Mouse (Mus musculus) embryo, embryonic 11.5 days (tissue): ENCODE measurements at regions not wholly inside any gene's neighbourhood (a gene's known extent, or its start where the extent isn't known, plus 50 kb on each side); places are given as distances from the start of the nearest gene placed in this dataset.
"Not testable (repeated sequence)": the region's sequence is repeated elsewhere in the genome, so short reads cannot be mapped to it uniquely, and the experiment has no call there.

Experiments
- DNase-seq: peaks from one replicate; pipeline ENCODE4 v3.0.0-alpha.2; 2012; ENCODE audit warnings: low read depth, low spot score

DNA sequence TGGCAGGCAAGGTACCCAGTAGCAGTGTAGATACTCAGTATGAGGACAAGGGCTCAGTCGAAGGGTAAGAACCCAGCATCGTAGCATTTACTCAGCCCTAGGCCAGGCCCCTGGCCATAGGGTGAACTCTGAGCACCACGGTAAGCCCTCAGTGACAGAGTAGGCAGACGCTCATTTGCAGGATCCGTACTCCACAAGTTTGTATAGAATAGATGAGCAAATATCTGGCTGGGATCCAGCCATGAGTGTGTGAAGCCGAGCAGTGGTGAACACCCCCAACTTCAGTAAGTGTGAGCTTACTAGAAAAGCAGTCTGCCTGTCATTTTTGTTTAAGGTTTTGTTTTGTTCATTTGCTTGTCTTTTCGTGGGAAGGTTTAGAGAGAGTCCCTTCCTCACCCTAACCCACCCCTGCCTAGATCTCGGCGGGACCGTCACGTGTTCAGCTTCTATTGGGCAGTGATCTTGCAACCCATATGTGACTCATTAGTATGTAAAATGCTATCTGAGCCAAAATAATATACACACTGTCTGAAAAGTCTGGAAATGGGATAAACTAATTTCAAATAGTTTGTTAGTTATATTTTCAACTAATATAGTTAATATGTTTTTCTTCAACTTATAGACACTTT lies 76.3 kb downstream of the Gm5447 start:
- no peak for DNase-seq

- DNase-seq = not testable (repeated sequence)
These were observed 77.6 kb downstream of the Gm5447 start for GRCm38 (mm10) chr13:31051586-31051985.

GRCm38 (mm10) chr13:31054356-31054755 lies 80.4 kb downstream of the Gm5447 start:
- no peak for DNase-seq

DNA sequence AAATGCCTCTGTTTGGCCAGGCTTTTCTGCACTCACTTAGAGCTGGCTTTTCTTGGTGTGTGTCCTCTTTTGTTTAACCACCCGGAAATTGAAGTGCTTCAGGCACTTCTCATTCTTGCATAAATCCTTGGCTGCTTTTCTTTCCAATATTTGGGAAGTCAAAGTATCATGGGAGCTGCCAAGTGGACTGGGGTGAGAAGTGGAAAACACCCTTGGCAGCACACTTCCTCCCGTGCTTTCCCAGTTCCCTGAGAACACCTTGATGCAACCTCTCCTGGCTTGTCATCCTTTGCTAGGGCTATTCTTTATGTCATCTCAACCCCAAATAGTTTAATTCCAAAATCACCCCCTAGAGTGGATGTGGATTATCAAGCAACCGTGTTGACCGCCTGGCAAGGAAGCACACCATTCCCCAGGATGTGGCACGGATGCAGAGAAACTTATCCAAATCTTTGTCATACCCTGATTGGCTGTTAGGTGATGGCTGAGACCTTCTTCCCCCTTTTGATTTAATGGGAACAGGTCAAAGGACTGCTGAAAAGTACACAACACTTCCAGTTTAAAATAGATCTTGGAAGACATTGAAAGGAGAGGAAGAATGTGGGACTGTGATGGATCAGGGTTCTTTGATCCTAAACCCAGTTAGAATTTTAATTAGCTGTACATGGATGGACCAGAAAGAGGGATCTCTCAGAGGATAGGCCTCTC lies 81.5 kb downstream of the Gm5447 start:
- no peak for DNase-seq

DNA sequence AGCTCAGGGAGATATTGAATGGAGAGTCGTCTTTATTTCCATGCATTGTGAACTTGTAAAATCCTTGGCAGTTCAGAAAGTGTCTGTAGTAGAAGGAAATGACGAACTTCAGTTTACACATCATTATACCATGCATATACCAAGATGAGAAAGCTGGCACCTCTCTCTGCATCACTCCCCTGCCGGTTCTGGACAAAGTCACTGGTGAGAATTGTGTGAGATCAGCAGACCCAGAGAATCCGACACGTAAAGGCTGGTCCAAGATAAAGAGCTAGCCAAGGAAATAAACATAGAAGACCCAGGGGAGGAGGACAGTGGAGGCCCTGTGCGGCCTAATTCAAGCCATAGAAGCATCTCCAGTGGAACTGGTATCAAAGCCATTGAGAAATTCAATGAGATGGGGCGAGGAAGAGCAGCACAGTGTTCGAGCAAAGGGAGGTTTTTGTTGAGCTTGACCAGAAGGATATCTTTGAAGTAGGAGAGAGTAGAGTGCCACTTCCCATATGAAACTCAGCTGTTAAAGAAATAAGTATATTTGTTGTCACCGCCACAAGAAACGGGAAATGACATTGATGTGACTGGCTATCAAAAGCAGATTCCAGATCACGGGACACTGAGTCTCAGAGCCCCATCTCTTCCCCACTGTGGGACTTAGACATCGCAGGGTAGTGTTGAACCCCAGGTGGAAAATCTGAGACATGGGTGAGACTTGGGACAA lies 82.3 kb downstream of the Gm5447 start:
- DNase-seq = no peak

DNA sequence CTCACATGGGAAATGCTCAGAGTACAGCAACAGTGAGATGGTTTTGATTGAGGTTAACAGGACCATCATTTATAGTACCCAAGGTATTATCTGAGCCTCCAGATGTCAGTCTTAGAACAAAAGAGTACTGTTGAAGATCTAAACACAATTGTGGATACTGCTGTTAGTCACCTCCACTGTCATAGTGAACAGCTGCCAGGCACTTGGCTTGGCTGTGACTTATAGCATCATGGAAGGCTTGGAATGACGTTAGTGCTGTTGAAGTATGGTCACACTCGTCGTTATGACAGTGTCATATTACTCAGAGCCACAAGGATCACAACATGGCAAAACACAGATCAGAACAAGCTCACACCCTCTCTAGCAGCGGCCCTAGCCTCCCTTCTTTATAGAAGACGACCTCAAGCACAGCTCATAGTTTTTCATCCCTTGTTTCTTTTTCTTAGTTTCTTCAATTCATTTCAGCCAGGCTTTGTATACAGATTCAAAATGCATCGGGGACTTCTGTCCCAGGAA lies 87.0 kb downstream of the Gm5447 start:
- no peak for DNase-seq

GRCm38 (mm10) chr13:31068343-31068742 lies 94.3 kb downstream of the Gm5447 start:
- no peak for DNase-seq

- DNase-seq = no peak
These were observed 102.5 kb downstream of the Gm5447 start for GRCm38 (mm10) chr13:31076541-31076940.

DNA sequence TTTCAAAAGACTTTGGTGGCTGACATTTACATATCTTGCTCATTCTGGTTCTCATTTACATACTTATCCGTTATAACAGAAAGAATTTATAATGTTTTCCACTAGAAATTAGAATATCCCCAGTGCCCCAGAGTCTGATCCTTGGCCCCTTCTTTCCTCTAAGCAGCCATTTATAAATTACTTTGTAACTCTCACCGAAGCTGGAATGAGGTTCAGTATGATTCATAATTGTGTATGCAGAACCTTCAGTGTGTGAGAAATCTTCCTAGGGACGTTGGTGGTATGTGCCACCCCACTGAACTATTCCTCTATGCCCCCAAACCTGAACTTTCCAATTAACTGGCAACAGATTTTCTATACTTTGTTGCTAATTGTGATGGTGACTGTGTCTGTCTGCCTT lies 104.7 kb downstream of the Gm5447 start:
- DNase-seq = no peak

GRCm38 (mm10) chr13:31080215-31080614 lies 106.2 kb downstream of the Gm5447 start:
- DNase-seq = no peak

- peak; percentile 54 for DNase-seq
These were observed 108.6 kb downstream of the Gm5447 start for GRCm38 (mm10) chr13:31082448-31083140.

DNA sequence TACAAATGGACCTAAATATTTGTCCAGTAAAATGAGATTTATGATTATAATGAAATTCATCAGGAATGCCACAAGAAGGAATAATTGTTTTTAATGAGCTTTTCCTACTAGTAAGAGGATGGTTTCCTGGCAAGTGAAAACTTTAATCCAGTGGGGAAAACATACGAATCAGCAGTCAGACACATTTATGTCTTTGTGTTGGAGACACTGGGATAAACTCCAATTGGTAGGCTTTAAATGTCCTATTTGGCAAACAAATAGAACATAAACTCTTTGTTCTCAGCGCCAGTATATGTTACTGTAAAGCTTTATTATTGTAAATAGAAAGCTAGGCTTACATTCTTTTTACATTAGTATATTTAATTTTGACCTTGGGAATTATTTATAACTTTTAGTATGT lies 127.0 kb downstream of the Gm5447 start:
- DNase-seq = no peak

DNA sequence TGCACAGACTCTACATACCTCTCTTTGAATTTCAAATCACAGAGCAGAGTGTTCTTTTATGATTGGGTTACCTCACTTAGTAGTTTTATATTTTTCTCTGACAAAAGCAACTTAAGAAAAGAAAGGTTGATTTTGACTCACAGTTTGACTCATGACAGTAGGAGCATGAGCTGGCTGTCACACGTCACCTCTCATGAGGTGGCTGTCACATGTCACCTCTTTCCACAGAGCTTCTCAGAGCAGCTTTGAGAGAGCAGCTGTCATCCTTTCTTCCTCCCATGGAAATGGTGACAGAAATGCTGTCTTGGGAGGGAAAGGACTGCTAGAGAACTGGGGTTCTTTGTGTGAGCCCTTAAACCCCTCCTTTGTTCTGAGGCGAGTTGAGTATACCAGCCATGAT lies 133.4 kb downstream of the Gm5447 start:
- DNase-seq = no peak

- DNase-seq = no peak
These were observed 135.2 kb downstream of the Gm5447 start for GRCm38 (mm10) chr13:31109231-31109630.

DNA sequence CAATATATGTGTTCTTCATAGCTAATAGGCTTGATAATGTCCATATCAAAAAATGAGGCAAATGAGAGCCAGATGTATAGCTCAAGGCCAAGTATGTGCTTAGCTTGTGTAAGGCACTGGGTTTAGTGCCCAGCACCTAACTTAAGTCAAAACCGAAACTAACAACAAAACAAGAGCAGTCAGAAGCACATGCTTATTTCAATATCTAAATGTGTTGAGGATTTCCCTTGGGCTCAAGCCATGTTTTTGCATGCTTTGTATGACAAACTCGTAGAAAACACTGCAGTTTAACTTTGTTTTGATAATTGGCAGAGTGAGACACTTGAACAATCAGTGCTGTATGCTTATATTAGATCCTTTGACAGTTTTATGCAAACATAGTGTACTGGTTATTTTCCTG lies 148.7 kb downstream of the Gm5447 start:
- no peak for DNase-seq

GRCm38 (mm10) chr13:31124547-31125216 lies 150.7 kb downstream of the Gm5447 start:
- DNase-seq = no peak

GRCm38 (mm10) chr13:31132501-31132900 lies 158.5 kb downstream of the Gm5447 start:
- no peak for DNase-seq

- DNase-seq = no peak
These were observed 165.7 kb downstream of the Gm5447 start for GRCm38 (mm10) chr13:31139686-31140085.

DNA sequence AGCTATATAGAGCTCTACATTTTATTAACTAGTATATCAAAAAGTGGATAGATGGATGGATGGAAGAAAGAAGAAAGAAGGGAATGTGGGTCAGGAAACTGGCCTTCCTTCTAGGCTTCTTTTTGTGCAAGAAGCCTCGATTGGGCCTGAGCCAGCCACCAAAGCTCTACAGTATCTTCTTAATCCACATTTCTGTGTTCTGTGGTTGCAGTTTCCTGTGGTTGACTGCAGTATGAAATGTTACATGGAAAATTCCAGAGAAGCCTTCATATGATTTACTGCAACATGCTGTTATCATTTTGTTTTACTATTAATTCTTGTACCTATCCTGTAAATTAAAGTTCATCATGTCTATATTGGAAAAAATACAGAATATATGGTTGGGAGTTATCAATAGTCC lies 173.3 kb downstream of the Gm5447 start:
- no peak for DNase-seq

- no peak for DNase-seq
These were observed 180.1 kb downstream of the Gm5447 start for GRCm38 (mm10) chr13:31154066-31154465.

DNA sequence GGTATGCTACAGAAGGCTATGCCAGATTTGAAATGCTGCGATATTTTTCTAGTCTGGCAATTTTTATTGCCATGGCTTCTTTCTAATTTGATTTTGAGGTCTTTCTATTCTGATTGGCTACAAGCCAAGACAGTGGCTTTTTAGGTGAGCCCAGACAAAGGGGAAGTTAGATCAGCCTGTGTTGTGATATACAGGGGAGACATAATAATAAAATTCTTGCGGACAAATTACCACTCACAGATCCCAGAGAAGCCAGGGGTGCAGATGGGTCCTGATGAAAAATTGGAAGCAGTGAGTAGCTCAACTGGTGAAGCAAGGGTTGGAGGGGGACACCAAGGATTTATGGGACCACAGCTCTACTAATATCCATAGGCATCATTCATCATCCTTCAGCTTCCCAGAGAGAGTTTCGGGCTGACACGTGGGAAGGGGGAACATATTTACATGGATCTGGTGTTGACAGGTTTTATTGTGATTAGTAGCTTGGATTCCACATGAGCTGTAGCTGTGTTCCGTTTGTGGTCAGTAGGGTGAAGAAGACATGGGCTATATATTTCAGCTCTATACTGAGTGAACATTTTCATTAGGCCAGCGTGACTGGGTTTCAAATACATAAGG lies 190.0 kb downstream of the Gm5447 start:
- DNase-seq = peak; percentile 19
